Mouse (Mus musculus): ENCODE data around the gene Ssu72.

Ssu72 gene

DNA sequence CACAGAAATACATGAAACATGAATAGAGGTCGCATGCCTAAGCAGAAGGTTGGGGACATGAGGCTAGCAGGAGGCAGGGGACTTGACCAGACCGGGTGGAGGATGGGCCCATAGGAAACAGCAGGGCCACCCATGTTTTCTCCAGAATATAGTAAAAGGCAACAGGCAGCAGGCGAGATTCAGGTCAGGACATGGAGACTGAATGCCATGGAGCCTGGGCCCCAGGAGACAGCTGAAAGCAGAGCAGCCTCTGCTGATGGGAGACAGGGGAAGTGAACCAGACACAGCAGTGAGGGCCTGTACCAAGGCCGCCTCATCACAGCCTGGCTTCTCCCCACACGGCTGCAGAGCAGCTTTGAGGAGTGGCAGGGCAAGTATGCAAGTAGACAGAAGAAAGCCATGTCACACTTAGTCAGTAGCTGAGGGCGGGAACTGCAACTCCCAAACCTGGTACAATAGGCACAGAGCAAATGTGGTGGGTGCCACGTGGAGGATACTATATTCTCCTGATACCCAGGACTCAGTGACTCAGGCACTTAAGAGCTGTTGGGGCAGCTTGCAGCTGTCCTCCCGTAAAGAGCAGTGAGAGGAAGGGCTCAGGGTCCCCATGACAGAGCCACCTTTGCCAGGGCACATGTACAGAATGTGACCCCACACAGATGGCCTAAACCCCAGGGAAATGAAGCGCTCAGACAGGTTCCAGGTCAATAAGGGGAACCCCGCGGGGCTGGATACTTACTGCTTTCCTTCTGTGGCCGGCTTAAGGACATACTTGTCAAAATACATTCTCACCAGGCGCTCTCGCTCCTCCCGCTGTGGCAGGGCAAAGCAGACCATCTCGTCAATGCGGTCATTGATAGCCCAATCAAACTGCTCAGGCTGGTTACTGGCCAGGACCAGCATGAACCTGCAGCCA, 42.2 kb downstream of the Ssu72 start:
- DNase-seq (ENCODE audit: extremely low spot score): no peak

DNA sequence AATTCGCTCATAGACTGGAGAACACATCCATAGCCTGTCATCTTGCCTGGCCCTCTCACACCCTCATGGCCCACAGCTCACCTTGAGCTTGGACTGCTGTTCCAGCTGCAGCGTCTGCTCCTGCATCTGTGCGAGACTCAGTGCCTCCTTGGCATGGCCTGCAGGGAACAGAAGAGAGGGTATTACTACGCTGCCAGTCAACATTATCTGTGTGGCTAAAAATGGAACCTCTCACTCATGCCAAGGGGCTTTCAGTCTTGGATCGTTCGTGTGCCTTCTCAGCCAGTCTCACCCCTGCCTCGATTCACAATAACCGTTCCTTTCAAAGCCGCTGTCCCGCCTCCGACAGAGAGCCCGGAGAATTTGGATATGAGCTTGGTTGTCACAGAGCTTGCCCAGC, 52.4 kb downstream of the Ssu72 start:
- DNase-seq (ENCODE audit: extremely low spot score): no peak

DNA sequence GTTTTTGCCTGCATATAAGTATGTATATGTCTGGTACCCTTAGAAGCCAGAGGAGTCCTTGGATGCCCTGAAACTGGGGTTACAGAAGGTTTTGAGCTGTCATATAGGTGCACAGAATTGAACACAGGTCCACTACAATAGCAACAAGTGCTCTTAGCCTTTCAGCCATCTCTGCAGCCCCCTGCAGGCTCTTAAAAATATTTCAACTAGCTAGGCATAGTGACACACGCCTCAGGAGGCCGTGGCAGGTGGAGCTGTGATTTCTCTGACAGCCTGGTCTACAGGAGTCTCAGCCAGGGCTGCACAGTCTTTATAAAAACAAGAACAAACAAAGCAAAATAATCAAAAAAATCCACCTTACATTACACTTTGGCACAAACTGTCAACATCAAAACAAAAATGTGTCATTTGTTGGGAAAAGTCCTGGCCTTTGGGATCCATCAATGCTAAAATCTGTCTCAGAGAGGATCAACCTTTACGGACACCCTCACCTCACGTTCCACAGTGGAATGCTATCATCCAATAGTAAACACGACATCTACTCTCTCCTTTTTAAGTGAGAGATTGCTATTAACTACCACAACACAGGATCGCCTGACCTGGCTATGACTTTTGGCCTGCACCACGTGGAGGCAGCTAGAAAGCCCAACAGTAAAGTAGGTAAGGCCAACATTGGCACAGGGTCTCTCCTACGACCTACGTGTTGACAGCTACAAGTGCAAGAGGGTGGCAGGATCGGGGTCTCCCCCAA, 55.4 kb downstream of the Ssu72 start:
- DNase-seq (ENCODE audit: extremely low spot score): no peak

DNA sequence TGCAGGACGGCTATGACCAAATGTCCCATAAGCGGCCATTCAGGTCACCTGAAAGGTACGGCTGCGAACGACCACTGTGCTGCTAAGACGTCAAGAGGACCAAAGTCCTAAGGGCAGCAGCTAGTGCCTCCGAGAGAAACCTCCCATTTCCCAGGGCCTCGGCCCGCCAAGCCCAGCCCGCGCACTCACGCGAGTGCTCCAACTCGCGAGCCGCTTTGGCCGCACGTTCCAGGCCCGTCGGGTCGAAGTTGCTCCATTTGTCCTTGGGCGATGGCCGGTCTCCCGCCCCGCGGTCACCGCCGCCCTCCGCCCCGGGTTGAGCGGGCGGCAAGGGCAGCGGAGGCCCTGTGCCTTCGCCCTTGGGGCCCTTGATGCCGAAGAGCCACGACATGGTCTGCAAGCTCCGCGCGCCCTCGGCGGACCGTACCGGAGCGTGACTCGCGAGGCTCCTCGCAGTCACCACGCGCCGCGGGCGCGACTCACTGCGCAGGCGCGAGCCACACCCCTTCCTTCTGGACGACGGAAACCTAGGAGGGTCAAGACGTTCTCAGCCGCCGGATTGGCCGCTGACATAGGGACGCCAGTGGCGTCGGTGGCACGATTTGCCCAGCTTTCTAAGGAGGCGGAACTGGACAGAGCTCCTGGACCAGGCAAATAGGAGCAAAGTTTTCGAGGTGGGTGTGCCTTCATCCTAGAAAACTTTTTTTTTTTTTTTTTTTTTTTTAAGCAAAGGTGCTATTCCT, 56.2 kb downstream of the Ssu72 start, which contains the start of gene Atad3a:
Gene Atad3a (minus strand): TSS at position 481 of the 743 bp plus-strand sequence.
- DNase-seq (ENCODE audit: extremely low spot score): peak; percentile 96

DNA sequence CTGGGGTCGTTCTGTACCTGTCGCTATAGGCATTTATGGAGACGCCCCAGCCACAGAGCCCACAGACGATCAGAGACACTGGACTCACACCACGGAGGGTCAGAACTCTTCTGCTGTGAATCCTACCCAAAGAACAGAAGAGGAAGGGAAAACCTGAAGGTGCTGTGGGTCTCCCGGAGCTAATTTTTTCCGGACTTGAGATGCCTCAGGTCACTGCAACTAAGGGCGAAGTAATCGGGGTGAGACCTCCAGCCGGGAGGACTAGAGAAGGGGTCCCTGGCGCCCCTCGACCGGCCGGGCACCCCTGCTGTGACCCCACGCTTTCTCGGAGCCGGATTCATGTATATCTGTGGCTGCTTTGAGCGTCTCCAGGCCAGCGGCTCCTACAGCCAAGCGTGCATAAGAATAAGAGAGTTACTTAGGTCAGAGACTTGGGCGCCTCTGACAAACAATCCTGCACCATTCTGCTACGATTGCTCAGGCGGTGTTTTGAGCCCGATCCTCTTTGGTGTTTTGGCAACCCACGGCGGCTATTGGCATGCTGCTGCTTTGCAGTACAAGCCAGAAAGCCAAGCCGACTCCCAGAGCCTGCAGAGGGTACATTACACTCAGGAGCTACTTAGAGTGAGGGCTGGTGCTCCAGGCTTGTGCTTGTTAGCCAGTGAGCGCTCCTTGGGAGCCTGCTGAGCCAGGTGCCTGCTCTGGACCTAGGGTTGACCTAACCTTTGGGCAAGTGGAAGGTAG, 56.9 kb downstream of the Ssu72 start:
- no peak for DNase-seq (ENCODE audit: extremely low spot score)

DNA sequence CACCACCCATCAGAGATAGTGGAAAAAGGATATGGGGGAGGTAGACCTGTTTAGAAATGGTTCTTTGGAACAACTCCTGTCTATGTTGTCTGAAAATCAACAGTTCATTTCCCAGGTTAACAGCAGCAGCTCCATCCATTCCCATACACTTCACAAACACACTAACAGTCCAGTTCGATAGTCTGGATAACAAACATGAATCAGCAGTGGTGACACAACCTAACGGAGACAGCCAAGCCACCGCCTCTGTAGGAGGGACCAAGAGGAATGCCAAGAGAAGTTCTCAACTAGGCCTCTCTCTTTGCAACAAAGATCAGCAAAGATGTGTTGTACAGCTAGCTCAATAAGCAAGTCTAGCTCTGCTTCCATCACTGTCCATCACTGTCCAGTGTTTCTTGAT, 57.8 kb downstream of the Ssu72 start:
- DNase-seq (ENCODE audit: extremely low spot score): no peak

DNA sequence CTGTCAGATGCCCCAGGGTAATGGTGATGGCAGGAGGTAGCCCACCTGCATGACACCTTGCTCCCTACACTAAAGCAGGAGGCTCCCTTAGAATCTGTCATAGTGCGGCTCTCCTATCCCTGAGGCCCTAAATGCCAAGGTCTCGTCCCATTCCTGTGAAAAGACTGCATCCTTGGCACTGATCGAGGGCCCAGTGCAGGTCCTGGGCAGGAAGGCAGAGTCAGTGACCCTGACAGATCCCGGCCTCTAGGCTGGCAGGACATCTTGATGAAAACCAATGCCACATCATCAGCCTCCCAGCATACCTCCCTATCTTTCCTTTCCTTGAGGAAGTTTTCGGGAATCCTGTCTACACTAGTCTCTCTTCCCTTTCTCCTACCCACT, 64.9 kb downstream of the Ssu72 start:
- DNase-seq (ENCODE audit: extremely low spot score): no peak

DNA sequence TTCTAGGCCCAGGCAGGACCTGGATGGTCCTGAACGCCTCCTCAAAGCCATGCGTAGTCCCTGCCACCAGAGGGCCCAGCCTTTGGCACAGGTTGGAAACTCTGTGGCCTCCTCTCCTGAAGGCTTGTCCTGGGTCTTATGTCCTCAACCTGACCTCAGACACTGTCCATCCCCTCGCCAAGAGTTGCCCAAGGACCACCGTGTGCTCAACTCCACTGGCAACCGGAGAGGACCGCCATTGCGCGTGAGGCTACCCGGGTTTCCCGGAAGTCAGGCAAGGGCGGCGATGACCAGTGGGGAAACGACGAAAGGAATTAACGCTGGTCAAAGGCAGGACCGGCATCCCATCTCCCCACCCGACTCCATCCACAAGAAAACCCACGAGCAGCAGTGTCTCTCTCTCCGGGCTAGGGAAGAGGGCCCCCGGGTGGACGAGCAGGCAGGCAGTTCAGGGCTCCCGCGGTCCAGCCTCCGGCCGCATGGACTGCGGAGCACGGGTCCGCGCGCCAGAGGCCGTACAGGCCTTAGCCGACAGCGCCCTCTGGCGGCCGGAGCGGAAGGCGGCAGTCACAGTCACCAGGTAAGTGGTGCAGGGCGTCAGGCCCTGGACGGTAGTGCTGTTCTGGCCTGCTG, 65.4 kb downstream of the Ssu72 start:
- DNase-seq (ENCODE audit: extremely low spot score): peak; percentile 91

DNA sequence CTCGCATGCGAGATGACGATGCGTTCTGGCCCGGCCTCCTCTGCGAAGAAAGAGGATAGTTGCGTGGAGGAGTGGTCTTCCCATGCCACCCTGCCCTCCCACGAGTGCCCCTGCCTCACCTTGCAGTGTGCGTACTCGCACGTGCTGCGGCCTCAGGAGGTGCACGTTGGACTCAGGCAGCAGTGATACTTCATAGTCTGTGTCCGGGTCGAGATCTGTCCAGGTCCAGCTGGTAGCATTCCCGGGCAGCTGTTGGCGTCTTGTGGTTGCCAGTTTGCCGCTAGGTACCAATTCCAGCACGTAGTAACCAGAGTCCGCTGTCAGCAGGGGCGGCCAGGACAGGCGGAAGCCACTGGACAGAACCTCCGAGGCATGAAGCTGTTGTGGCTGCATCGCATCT, 66.0 kb downstream of the Ssu72 start:
- no peak for DNase-seq (ENCODE audit: extremely low spot score)

DNA sequence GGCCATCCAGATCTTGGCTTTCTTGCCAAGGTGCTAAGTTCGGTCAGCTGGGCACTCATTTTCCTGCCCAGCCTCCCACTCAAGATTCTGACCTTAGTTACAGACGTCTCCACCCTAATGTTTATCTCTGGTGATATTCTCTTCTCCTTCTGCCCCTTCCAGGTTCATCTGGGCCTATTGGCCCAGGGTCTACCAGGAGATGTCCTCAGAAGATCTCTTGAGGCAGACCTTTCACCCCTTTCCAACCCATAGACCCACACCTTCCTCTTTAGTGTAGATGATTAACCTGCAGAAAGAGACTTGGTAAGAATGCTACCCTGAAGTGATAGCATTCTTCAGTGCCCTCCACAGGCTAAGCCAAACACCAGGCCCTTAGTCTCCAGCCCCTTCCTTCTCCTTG, 67.1 kb downstream of the Ssu72 start:
- DNase-seq (ENCODE audit: extremely low spot score): no peak

DNA sequence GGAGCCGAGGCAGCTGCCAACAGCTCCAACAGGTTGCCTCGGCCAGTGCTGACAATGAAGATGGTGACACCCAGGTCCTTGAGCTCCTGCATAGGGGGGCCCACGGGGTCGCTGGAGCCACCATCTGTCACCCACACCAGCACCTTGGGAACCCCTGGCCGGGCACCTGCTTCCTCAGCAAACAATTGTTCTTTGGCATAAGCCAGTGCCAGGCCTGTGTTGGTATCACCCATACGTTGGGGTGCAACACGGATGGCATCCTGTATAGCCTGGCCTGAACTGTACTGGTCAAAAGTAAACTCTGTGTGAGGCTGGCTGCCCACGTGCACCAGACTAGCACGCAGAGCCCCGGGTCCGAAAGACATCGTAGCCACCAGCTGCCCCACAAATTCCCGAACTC, 68.2 kb downstream of the Ssu72 start:
- no peak for DNase-seq (ENCODE audit: extremely low spot score)

DNA sequence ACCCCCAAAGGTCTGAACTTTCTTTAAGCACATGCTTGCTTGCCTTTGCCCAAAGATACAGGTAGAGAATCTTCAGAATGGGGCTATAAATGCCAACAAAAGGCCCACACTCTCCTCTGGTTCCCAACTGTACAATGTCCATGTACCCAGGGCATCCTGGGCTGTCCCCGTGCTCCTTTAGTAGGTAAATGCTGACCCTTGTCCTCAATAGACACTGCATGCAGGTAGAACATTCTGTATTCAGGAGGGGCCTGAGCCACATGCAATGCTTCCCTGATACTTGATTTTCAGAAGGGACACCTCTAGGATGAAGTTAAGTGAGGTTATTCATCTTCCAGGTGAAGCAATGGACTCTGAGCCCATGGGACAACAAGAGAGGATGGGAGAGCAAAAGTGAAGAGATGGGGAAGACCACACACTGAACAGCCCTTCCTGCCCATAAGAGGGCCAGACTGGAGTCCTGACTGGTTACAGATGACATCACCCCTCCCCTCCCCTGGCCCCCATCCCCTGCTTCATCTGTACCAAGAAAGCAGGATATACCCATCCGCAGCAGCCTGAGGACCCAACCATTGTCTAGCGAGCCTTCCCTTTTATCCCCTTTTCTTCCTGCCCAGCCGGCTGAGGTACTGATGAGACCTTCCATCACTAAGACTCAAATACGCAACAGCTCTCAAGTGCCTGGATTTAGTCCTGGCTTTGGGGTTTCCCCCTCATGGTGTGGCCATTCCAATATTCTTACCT, 68.9 kb downstream of the Ssu72 start:
- no peak for DNase-seq (ENCODE audit: extremely low spot score)

DNA sequence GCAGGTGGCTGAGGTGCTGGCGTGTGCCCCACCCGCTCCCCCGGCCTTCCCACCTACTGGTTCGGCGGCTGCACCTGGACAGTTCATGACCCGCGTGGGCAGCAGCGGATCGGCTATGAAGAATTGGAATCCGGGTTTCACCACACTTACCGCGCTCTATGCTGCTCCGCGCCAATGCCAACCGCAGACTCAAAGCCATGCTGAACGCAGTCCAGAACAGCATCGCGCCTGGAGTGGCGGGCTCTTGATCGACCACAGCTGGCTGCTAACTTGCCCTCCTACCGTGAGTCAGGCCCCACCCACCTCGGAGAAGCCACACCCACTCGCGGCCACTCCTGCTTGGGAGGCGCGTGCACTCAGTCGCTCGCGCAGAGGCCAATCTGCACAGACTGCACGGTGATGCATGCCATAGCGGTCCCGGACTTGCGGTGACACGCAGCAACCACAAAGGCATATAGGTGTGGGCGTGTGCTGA, 69.7 kb downstream of the Ssu72 start, which contains the start of gene Vwa1:
Gene Vwa1 (minus strand): TSS at position 419 of the 475 bp plus-strand sequence.
- peak; percentile 87 for DNase-seq (ENCODE audit: extremely low spot score)

DNA sequence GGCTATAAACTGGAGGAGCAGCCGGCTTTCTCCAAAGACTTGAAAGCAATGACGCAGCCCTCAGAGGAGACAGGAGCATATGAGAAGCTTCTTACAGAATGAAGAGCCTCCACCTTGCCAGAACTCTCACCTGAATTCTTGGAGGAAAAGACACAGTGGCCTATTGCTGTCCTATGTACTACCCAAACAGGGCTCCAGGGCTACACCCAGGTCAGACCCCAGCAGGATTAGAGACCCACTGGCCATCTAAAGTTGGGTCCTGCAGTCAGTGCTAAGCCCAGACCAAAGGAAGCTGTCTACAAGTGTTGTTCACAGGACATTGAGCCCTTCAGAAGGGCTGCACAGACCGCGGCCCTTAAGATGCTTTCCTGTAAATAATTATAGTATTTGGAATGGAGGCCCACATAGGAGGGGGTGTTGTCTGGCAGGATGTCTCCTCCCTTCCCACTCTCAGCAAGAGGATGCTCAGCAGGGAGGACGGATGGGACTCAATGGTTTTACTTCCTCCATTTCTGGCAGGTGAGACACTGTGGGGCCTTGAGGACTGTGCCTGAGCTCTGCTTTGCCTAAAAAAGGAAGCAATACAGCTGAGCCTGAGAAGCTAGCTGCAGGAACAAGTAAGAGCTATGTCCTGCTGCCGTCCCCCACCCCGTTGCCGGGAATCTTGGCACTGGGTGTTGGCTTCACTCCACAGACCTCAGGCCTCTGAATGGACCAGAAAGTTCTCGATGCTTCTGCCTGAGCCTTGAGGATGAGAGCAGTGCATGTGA, 70.6 kb downstream of the Ssu72 start:
- no peak for DNase-seq (ENCODE audit: extremely low spot score)

DNA sequence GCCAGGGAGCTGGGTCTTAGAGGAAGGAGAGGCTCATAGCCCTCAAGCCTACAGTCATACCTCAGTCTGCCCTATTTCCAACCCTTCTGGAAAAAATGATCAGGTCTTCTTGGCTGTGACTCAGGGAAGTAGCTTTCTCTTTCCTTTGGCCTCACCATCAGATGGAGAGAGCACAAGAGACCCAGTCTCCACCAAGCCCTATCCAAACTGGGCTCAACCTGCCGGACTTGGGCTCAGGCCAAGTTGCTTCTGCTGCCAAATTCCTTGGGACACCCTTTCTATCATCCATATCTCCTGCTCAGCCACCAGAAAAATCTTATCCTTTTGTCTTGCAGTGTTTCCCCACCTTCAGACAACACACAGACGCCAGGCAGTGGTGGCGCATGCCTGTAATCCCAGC, 71.3 kb downstream of the Ssu72 start:
- DNase-seq (ENCODE audit: extremely low spot score): no peak

DNA sequence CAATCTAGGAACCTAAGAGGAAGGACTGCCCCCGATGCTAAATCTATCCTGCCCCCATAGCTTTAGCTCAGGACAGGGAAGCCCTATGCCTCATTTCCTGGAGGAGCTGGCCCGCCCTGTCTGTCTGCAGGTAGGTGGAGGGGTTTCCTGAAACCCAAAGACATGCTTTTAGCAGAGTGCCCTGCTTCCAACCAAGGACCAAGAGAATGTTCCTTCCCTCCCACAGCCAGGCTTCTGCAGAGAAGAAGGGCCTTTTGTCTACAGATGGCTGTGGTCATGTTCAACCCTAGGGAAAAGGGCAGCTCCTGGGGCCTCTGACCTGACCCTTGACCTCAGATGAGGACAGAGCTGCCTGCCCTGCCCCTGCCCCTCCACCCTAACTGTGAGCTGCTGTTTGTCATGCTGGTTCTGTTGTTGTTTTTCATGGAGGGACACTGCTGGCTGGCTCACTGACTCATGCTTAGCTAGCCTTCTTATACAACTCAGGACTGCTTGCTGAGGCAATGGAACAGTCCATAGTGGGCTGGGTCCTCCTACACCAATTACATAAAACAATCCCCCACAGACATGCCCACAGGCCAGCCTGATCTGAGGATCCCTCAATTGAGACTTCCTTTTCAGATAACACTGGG, 72.2 kb downstream of the Ssu72 start:
- DNase-seq (ENCODE audit: extremely low spot score): peak; percentile 88

DNA sequence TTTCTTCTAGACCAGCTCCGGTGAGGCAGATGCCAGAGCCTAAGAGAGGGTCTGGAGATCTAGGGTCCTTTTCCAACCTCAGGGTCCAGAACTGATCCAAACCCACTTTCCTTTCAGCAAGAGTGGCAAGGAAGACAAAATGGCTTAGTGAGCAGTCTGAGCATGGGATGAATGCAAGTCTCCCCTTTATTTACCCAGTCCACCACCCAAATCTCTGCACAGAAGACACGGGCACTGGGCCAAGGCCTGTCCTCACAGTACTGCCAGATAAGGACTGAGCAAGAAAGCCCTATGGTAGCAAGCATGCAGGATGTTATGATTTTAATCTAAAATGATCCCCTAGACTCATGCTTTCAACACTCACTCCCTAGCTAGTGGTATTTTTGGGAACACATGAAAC, 73.2 kb downstream of the Ssu72 start:
- DNase-seq (ENCODE audit: extremely low spot score): no peak

DNA sequence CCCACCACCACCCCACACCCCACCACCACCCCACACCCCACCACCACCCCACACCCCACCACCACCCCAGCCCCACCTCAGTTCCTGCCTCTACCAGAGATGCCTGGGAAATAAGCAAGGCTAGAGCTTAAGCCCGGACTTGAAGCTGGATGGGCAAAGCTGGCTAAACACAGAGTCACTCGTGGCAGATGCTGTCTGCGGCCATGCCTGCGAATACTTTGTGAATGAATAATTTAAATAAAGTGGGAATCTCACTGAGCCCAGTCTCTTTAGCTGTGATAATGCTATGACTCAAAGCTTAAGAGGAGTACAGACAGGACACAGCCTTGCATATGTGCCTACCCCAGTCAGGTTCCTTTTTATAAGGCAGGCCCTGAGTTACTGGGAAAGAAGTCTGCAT, 74.9 kb downstream of the Ssu72 start:
- DNase-seq (ENCODE audit: extremely low spot score): no peak

DNA sequence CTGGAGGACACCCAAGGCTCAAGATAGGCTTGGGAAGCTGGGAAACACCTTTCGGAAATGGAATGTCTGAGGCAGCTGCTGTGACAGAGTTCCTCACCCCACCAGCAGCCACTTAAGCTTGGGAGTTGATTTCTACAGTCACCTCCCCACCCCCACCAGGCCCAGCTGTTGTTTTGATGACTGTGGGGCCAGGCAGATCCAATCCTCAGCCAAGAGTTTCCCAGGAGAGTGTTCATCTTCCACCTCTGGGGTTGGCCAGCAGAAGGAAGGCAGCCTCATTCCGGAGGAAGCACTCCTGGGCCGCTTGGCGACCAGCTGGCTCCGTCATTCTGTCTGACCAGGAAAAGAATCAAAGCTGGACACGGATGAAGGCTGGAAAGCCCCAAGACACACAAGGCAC, 76.3 kb downstream of the Ssu72 start:
- no peak for DNase-seq (ENCODE audit: extremely low spot score)
